Mouse (Mus musculus) C2C12 (cell line): ENCODE measurements at regions not wholly inside any gene's neighbourhood (a gene's known extent, or its start where the extent isn't known, plus 50 kb on each side); places are given as distances from the start of the nearest gene placed in this dataset.

Source experiments
- H3K27me3 ChIP-seq: one replicate; pipeline ENCODE4 v1.6.1; 2011; ENCODE audit not compliant: control insufficient read depth, insufficient read depth, insufficient read length
- H3K36me3 ChIP-seq: one replicate; pipeline ENCODE4 v1.6.1; 2011; ENCODE audit not compliant: control insufficient read depth, insufficient read depth
- H3K4me3 ChIP-seq: one replicate; pipeline ENCODE4 v1.5.1; 2011; ENCODE audit warnings: mild to moderate bottlenecking, control low read depth; ENCODE audit not compliant: poor library complexity, insufficient read depth, severe bottlenecking
- H3K79me2 ChIP-seq: one replicate; pipeline ENCODE4 v1.6.1; 2011; ENCODE audit not compliant: control insufficient read depth, insufficient read depth
- H3K79me3 ChIP-seq: one replicate; pipeline ENCODE4 v1.6.1; 2011; ENCODE audit warnings: low read depth, control low read depth
- H3ac ChIP-seq: one replicate; pipeline ENCODE3; 2011; ENCODE audit warnings: low read depth; ENCODE audit not compliant: control insufficient read depth, insufficient read length
- CEBPB ChIP-seq: IDR thresholded peaks from one replicate; pipeline ENCODE4 v1.6.1; 2011; ENCODE audit warnings: low read depth, mild to moderate bottlenecking, control low read depth, moderate library complexity
- CTCF ChIP-seq: IDR thresholded peaks from one replicate; pipeline ENCODE4 v1.5.1; 2011; ENCODE audit not compliant: control insufficient read depth, insufficient read depth, insufficient read length
- FOSL1 ChIP-seq: IDR thresholded peaks from one replicate; pipeline ENCODE4 v1.8.0; 2011; ENCODE audit warnings: mild to moderate bottlenecking, low read length; ENCODE audit not compliant: poor library complexity, insufficient read depth, severe bottlenecking
- MAX ChIP-seq: IDR thresholded peaks from one replicate; pipeline ENCODE4 v1.6.1; 2011; ENCODE audit warnings: mild to moderate bottlenecking, control low read depth
- MYOD1 ChIP-seq: IDR thresholded peaks from one replicate; pipeline ENCODE4 v1.6.1; 2011; ENCODE audit warnings: low read depth; ENCODE audit not compliant: control insufficient read depth, insufficient read length
- MYOG ChIP-seq: IDR thresholded peaks from one replicate; pipeline ENCODE4 v1.6.1; 2011; ENCODE audit not compliant: control insufficient read depth, insufficient read length; ENCODE audit errors: extremely low read depth
- USF1 ChIP-seq: IDR thresholded peaks from one replicate; pipeline ENCODE4 v1.6.1; 2011; ENCODE audit warnings: low read depth, mild to moderate bottlenecking, control low read depth, moderate library complexity

DNA sequence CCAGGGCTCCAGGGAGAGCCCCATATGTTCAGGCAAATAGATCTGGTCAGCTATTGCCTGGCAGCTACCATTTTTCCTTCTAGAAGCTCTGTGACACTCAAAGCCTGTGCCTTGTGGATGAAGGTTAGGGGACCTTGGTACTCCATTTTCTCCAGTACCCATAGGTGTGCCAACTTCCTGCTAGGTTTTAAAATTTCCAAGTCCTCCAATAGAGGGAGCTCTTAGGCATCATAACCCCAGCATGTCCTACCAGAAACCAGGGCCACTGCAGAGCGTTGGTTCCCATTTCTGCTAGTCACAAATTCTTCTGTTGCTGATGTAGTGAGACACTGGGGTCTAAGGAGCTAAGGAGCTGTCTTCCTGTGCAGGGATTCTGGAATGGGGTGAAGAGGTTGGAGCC lies 165.3 kb upstream of the Glra1 start:
- TF ChIP-seq USF1 (no peak), FOSL1 (no peak), MYOD1 (no peak), MYOG (no peak), CTCF (no peak), MAX (no peak), CEBPB (no peak)
- Histone ChIP-seq H3K79me2 (no peaks in the 10 kb centered on the region), H3K27me3 (no peaks in the 10 kb centered on the region), H3ac (no peak overlapping the region), H3K4me3 (no peak overlapping the region), H3K36me3 (no peaks in the 10 kb centered on the region), H3K79me3 (no peaks in the 10 kb centered on the region)

- H3K79me2 ChIP-seq = no peaks in the 10 kb centered on the region
- H3K36me3 ChIP-seq = no peaks in the 10 kb centered on the region
- H3K27me3 ChIP-seq = no peaks in the 10 kb centered on the region
- no peak overlapping the region for H3K4me3 ChIP-seq
- no peak overlapping the region for H3ac ChIP-seq
- no peak for TF ChIP-seq CEBPB
- TF ChIP-seq MYOG = no peak
- no peak for TF ChIP-seq CTCF
- TF ChIP-seq FOSL1 = no peak
- no peak for TF ChIP-seq MYOD1
- TF ChIP-seq USF1 = no peak
- TF ChIP-seq MAX = no peak
- no peaks in the 10 kb centered on the region for H3K79me3 ChIP-seq
These were observed 164.5 kb upstream of the Glra1 start for GRCm38 (mm10) chr11:55772538-55772937.

DNA sequence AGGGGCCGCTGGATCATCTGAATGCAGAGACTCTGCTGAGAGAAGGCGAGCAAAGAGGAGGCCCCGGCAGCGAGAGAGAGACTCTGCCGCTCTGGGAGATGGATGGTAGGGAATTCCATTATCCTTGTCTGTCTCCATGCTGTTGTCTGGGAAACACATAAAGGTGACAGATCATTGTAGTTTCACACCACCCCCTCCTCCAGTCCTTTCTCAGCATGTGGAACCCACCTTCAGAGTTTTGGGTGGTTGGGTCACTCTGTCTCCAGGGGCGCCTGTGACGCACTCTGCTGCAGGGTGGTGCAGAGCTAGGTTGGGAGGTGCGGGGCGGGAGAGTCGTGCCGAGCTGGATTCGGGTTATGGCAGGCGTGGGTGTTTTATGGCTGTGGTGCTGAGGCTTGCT lies 164.1 kb upstream of the Glra1 start:
- H3K27me3 ChIP-seq = no peaks in the 10 kb centered on the region
- no peaks in the 10 kb centered on the region for H3K36me3 ChIP-seq
- TF ChIP-seq MYOD1 = no peak
- no peak for TF ChIP-seq FOSL1
- no peak for TF ChIP-seq CTCF
- no peaks in the 10 kb centered on the region for H3K79me2 ChIP-seq
- no peaks in the 10 kb centered on the region for H3K79me3 ChIP-seq
- H3K4me3 ChIP-seq = no peak overlapping the region
- no peak overlapping the region for H3ac ChIP-seq

GRCm38 (mm10) chr11:55764846-55765245 lies 156.8 kb upstream of the Glra1 start:
- Histone ChIP-seq H3K36me3 (no peaks in the 10 kb centered on the region), H3ac (no peak overlapping the region), H3K4me3 (no peak overlapping the region), H3K79me2 (no peaks in the 10 kb centered on the region), H3K79me3 (no peaks in the 10 kb centered on the region), H3K27me3 (no peaks in the 10 kb centered on the region)
- no peak for TF ChIP-seq USF1
- TF ChIP-seq FOSL1 = no peak
- TF ChIP-seq MYOD1 = no peak
- no peak for TF ChIP-seq CTCF
- no peak for TF ChIP-seq CEBPB
- no peak for TF ChIP-seq MYOG
- no peak for TF ChIP-seq MAX
